In genomic region chr3:54745799-54746198, GRCm38 (mm10) we compare ENCODE assay signal across 10 mouse cellular contexts. TPM values are rescaled to one million over a fixed set of nuclear protein-coding genes. Genes with fewer than 3 reads are reported as not detected.
DNase-seq lines count a peak whose midpoint lies in the region; ATAC-seq lines count a peak whose summit lies in the region.
"Had no signal": no experiment of that assay in that cellular context is flagged by ENCODE, and none has a peak within 500 bp of the region (broad histone marks: within the 10 kb centered on the region; RNA-seq: fewer than 3 reads in every experiment).

No protein-coding gene starts in this region.

- DNase-seq in cerebellum, postnatal 14 days = peak; percentile 27 to 58
- DNase-seq in cerebellum, adult 9-11 months = no peak
- DNase-seq in liver (no peak), R1 (ENCODE audit: low read depth, low spot score) (peak; percentile 86)
- peak; percentile 33 to 43 for DNase-seq in kidney, postnatal 25 days
- DNase-seq in urinary bladder, postnatal 36 days (ENCODE audit: low spot score in 2 of 2) = no peak
- DNase-seq in frontal cortex, postnatal 10 days (ENCODE audit: low spot score in 2 of 2) = no peak

- H3K36me3 ChIP-seq in liver, embryonic 12.5 days = peaks cover 99% of the 10 kb centered on the region

- no peaks in the 10 kb centered on the region for H3K9me3 ChIP-seq in liver, embryonic 12.5 days (replicated peaks)
- H3K9me3 ChIP-seq: midbrain, embryonic 12.5 days had no signal

- WGBS in liver, embryonic 12.5 days (ENCODE audit: insufficient replicate concordance) = 57% methylated on average over 5 of the region's 5 CpGs

- no peaks in the 10 kb centered on the region for H3K4me1 ChIP-seq in liver, embryonic 12.5 days
- H3K4me1 ChIP-seq: midbrain, embryonic 12.5 days had no signal

- H3K9ac ChIP-seq in liver, embryonic 12.5 days = no peak overlapping the region
- H3K9ac ChIP-seq: midbrain, embryonic 12.5 days had no signal

- no peaks in the 10 kb centered on the region for H3K27me3 ChIP-seq in liver, embryonic 12.5 days (replicated peaks)
- H3K27me3 ChIP-seq: midbrain, embryonic 12.5 days had no signal

- H3K4me2 ChIP-seq in liver, embryonic 12.5 days = no peak overlapping the region
- H3K4me2 ChIP-seq: midbrain, embryonic 12.5 days had no signal

- 0 out of 2 replicates have a peak, but pooled peaks have one; percentile 44 for ATAC-seq in liver, embryonic 12.5 days

- H3K27ac ChIP-seq in liver, embryonic 12.5 days = no peak overlapping the region
- H3K27ac ChIP-seq: midbrain, embryonic 12.5 days had no signal

- no peak overlapping the region for H3K4me3 ChIP-seq in liver, embryonic 12.5 days
- H3K4me3 ChIP-seq: midbrain, embryonic 12.5 days had no signal

RNA-seq across cellular contexts. Expression of gene Smad9, which starts 9.6 kb away (rescaled TPM):
- 0.18 and 0.19 TPM in 2 replicates for polyA plus RNA-seq in liver, embryonic 12.5 days (2016; fragmentation: Nextera tagmentation; extraction: Ambion mirVana)

RNA-seq across cellular contexts. Expression of gene Alg5, which starts 10.5 kb away (rescaled TPM):
- polyA plus RNA-seq in liver, embryonic 12.5 days (2016; fragmentation: Nextera tagmentation; extraction: Ambion mirVana) = 31.2 and 33.7 TPM in 2 replicates

RNA-seq across cellular contexts. Expression of gene Exosc8, which starts 10.6 kb away (rescaled TPM):
- polyA plus RNA-seq in liver, embryonic 12.5 days (2016; fragmentation: Nextera tagmentation; extraction: Ambion mirVana) = 124 and 125 TPM in 2 replicates

RNA-seq across cellular contexts. Expression of gene Gm21958, which starts 31.6 kb away (rescaled TPM):
- polyA plus RNA-seq in liver, embryonic 12.5 days (2016; fragmentation: Nextera tagmentation; extraction: Ambion mirVana) = not detected in 2 replicates
- polyA plus RNA-seq: heart, embryonic 16.5 days had no signal

RNA-seq across cellular contexts. Expression of gene Supt20, which starts 53.2 kb away (rescaled TPM):
- polyA plus RNA-seq in liver, embryonic 12.5 days (2016; fragmentation: Nextera tagmentation; extraction: Ambion mirVana) = 49.8 and 50.0 TPM in 2 replicates

Comparison
In these comparisons a context has a peak if more than half of its experiments do, and no peak if none do; other contexts are left out.
1. DNase-seq: peak in cerebellum, postnatal 14 days (2 of 2), R1 (single experiment) and kidney, postnatal 25 days (2 of 2); none in cerebellum, adult 9-11 months (single experiment), liver (single experiment), urinary bladder, postnatal 36 days (0 of 2) and frontal cortex, postnatal 10 days (0 of 2).